Mouse (Mus musculus): ENCODE data around the gene Wdr66.

The Wdr66 gene

DNA sequence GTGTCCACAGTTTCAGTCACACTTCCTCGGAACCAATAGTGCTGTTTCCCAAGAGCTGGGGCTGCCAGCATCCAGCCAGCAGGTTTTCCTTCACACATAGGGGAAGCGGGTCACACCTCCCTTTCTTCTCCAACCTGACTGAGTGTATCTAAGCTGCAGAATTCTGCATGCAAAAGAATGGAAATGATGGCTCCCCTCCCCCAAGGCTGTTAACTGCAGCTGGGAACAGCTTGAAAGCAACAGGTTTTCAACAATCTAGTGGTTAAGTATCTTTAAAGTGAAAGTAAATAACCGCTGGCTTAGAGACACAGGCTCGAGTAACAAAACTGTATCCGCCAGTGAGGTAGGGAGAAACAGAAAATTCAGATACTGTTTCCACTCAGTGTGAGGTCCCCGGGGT is 66.1 kb downstream of the Wdr66 start:
- DNase-seq, result peak; percentile 17

DNA sequence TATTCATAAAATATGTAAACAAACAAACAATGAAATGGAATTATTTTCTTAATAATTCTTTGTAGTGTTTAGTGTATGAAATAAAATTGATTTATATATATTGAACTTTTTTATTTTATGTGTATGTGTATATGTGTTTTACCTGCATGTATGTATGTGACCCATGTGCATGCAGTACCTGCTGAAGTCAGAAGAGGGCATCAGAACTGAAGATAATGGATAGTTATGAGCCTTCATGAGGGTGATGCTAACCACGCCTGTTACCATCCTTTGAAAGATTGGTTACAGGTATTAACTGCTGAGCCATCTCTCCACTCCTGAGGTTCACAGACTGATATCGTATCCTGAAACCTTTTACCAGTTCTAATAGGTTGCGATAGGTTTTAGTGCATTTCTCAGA is 68.2 kb downstream of the Wdr66 start:
- no peak for DNase-seq

GRCm38 (mm10) chr5:123324242-123324641 is 72.3 kb downstream of the Wdr66 start:
- no peak for DNase-seq

GRCm38 (mm10) chr5:123326006-123326750 is 74.3 kb downstream of the Wdr66 start:
- DNase-seq, result peak; percentile 74

GRCm38 (mm10) chr5:123326751-123327148 is 74.8 kb downstream of the Wdr66 start:
- DNase-seq, result no peak

DNA sequence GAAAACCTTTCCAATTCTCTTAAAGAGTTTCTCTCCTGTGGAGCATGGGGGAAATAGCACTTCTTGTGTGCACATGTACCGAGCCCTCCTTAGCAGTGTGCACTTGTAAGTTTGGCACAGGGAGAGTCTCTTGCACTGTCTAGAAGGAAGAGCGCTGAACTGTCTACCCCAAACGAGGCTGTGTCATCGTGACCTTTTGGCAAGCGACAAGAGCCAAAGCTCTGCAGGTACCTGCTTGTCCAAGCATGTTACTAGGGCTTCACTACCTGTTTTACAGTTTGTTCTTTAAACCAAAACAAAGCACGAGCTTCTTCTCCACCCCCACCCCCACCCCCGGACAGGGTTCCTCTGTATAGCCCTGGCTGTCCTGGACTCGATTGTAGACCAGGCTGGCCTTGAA is 75.8 kb downstream of the Wdr66 start:
- peak; percentile 36 for DNase-seq

DNA sequence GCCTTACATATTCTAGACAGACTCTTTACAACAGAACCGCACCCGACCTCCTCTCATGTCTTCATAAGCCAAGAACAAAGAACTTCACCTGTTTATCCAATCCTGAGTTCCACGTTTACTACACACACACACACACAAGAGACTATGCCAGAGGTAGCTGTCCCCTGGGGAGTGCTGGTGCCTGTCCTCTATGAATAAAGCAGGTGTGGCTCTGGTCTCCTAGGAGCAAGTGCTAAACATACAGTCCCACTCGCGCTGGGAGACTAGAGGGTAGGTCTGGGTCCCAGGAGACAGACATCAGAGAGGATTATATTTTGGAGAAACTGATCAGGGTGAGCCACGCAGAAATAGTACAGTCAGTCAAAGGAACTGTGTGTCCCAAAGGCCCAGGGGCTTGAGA is 81.7 kb downstream of the Wdr66 start:
- no peak for DNase-seq

- DNase-seq, result no peak
These were observed 84.5 kb downstream of the Wdr66 start for GRCm38 (mm10) chr5:123336205-123336961.

DNA sequence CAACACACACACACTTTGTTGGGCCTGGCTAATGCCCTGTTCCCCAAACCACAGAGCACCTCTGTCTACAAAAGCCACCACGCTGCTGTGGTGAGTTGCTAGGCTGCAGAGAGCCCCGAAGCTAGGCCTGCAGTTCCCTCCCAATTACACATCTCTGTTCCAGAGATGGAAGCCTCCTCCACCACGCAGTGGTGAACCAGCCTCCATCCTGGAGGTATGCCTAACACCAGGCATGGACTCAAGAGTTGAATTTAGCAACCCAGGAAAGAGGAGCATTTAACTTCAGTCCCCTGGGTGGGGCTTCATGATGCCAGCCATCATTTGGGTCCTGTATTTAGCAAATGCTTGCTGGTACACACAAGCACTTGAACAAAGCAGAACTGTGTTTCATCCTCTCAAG is 86.6 kb downstream of the Wdr66 start:
- DNase-seq, result no peak

DNA sequence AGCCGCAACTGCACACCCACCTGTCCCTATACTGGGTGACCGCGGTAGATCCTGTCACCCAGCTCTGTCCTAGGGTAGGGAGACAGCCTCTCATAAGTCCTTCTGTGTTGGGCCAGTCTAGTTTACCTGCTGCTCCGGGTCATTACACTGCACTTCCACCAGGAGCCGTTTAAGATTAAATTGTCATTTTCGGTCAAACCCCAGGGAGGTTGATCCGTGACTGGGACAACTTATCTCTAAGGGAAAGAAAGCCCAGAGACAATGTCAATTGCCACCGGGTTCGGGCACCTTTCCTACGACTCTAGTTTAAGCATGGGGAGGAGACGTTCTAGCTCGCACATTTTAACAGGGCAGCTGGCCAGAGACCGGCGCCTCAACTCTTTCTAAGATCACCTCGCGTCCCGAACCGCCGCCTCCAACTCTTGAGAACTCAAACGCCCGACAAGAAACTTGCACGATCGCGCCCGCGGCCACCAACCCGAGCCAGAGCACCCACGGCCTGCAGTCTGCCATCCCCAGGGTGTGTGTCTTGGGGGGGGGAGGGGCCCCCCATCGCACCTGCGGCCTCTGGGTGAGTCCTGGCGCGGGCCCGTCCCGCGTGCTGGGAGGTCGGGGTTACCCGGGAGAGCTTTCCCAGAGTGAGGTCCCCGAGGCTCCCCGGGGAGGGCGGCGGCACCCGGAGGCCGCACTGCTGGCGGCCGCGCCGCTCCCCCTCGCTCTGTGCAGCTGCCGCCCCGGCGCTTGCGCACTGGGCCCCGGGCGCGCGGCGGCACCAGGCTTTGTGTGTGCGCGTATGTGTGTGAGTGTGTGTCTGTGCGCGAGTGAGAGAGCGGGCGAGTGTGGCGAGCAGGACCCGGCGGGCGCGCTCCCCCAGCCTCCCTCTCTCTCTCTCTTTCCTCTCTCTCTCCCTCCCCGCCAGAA is 92.1 kb downstream of the Wdr66 start, which contains the start of gene Bcl7a:
Gene Bcl7a, plus strand, starts transcription at position 128 of the 921 bp plus-strand sequence.
- peak; percentile 88 for DNase-seq

DNA sequence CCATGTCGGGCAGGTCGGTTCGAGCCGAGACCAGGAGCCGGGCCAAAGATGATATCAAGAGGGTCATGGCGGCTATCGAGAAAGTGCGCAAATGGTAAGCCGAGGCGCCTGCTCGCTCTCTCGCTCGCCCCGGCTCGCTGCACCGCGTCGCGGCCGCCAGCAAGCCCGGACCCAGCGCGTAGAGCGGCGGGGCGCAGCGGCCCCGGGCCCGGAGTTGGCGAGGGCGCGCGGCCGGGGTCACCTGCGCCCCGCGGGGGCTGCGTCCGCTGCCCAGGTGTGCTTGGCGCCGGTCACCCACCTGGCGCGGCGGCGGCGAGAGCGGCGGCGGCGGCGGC is 92.7 kb downstream of the Wdr66 start:
- no peak for DNase-seq

DNA sequence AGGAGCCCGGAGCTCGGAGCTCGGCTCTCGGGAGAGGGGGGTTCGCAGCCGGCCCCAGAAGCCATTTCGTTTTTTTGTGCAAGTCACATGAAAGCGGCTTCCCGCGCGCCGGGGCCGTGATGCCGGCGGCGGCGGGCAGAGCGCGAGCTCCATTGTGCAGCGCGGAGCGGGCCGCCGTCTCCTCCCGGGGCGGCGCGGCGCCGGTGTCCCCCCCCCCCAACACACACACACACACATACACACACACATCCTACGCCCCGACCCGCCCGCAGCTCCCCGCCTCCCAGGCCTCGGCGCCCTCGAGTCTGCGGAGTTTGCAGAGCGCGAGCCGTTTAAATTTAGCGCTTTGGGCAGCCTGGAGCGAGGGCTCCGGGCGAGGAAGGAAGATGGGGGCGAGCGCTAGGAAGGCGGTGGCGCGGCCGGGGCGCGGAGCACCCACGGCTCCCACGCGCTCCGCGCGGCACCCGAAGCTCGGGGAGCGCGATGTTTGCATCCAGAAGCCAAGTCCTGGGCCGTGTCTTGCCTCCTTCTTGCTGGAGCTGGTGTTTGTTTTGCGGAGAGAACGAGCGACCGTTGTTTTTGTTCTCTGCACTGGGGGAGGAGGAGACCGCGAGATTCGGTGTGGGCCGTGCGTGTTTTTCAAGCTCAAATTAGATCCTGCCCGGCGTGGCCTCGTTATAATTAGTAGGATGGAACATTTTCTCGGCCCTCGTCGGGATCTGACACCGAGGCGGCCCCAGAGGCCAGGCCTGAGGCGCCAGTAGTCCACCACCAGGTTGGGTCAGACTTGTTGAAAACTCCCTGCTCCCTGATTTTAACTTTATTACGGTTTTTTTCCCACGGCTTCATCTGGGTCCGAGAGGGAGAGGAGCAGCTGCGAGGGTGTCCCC is 93.3 kb downstream of the Wdr66 start:
- DNase-seq, result peak; percentile 54

- peak; percentile 80 for DNase-seq
These were observed 94.2 kb downstream of the Wdr66 start for GRCm38 (mm10) chr5:123345853-123346654.

DNA sequence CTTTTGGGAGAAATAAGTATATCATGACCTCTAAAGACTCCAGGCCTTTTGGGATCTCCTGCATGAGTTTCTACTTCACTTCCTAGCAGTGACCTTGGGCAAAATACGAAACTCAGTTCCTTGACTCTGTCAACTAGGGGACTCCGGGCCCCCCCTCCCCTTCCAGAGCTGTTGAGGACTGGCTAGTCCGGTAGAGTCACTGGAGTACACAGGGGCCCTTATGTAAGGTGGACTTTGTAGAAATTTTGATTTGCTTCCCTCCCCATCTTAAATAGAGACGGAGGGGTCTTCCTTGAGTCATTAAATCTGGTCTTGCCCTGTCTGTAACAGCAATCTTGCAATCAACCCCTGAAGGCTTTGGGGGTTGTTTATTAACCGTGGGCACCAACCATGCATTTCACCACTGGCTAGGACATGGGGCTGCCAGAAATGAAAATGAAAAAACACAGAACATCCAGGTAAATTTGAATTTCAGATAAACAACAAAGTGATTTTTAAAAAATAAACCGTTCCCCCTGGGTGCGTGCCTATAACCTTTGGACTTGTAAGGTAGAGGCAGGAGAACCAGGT is 94.9 kb downstream of the Wdr66 start:
- DNase-seq, result peak; percentile 89

DNA sequence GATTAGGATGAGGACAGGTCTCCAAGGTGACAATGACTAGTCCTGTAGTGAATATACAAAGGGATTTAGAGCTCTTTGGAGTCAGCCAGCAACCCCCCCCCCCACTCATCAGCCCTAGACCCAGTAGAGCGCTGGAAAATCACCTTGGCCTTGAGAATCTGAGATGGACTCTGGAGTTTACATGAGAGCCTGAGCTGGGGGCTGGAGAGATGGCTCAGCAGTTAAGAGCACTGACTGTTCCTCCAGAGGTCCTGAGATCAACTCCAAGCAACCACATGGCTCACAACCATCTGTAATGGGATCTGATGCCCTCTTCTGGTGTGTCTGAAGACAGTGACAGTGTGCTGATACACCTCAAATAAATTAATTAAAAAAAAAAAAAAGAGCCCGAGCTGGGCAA is 96.1 kb downstream of the Wdr66 start:
- no peak for DNase-seq

DNA sequence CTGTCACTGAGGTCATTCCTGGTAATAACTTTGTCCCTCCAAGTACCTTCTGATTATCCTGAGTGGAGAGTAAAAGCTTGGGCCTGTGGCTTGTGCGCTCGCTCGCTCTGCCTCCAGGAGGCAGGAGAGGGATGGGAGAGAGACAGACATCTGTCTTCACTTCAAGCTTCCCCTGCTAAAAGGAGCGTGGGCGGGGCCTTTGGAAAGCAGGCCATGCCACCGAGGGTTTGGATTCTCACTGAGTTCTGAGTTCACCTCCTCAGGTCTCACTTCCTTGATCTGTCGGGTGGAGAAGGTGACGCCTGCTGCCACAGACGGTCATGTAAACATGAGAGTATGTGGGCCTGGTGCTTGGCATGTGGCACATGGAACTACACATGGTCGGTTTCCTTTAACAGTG is 98.5 kb downstream of the Wdr66 start:
- DNase-seq, result no peak

DNA sequence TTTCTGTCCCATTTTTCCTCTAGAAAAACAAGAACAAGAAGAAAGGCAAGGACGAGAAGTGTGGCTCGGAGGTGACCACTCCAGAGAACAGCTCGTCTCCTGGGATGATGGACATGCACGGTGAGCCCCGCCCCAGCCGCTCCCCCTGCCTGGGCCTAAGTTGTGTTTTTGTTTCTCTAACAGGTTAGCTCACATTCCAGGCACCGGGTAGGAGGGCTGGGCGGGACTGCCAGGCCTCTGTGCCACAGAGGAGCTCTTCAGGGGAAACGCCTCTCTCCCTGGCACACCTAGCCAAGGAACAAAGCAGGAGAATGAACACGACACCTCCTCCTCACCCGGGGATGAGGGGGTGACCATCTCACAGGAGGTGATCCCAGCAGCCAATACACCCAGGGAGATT is 104.0 kb downstream of the Wdr66 start:
- DNase-seq, result peak; percentile 84

- DNase-seq, result peak; percentile 47
These were observed 105.4 kb downstream of the Wdr66 start for GRCm38 (mm10) chr5:123357253-123357652.

GRCm38 (mm10) chr5:123359431-123359830 is 107.5 kb downstream of the Wdr66 start:
- DNase-seq, result peak; percentile 96

GRCm38 (mm10) chr5:123362911-123363310 is 111.0 kb downstream of the Wdr66 start:
- DNase-seq, result no peak

All from kidney, adult 11 months (tissue).